Mouse (Mus musculus) embryonic fibroblast, embryonic 13.5 days (primary cell): ENCODE results near the gene Olfr1436.

Experiments
- CTCF ChIP-seq: IDR thresholded peaks from 2 replicates; pipeline ENCODE4 v1.5.1; 2011; ENCODE audit warnings: mild to moderate bottlenecking, control low read depth, low read length, moderate library complexity, borderline replicate concordance; ENCODE audit not compliant: insufficient read depth
- POLR2A ChIP-seq: IDR thresholded peaks from 2 replicates; pipeline ENCODE4 v1.6.1; 2011; ENCODE audit warnings: low read depth, mild to moderate bottlenecking, control low read depth, low read length, moderate library complexity

DNA sequence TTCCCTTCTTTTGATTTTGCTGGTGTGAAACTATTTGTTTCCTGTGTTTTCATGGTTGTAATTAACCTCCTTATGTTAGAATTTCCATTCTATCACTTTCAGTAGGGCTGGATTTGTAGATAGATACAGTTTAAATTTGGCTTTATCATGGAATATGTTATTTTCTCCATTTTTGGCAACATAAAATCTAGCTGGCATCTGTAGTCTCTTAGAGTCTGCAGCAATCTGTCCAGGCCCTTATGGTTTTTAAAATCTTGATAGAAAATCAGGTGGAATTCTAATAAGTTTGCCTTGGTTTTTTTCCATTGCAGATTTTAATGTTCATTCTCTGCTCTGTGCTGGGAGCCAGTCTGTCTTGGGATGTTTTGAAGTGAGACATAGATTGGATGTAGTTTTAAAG is 6.0 kb downstream of the Olfr1436 start:
- TF ChIP-seq CTCF (no peak), POLR2A (no peak)
